Mouse (Mus musculus) ES-E14 (cell line): ENCODE data around the gene Yrdc. TPM values are rescaled to one million over a fixed set of nuclear protein-coding genes. Genes with fewer than 3 reads are reported as not detected.

Experiments
- DNase-seq: peaks from one replicate; pipeline ENCODE4 v3.0.0-alpha.2; 2013; ENCODE audit warnings: low read depth, low spot score
- H3K27ac ChIP-seq: 2 replicates; pipeline ENCODE4 v1.5.1; 2012; ENCODE audit warnings: low read depth, mild to moderate bottlenecking, low read length, moderate library complexity, mixed read lengths; ENCODE audit not compliant: poor library complexity, insufficient read depth, severe bottlenecking
- H3K36me3 ChIP-seq: 2 replicates; pipeline ENCODE4 v1.6.1; 2012; ENCODE audit warnings: mild to moderate bottlenecking, low read length, moderate library complexity, mixed read lengths; ENCODE audit not compliant: control insufficient read depth, poor library complexity, insufficient read depth, severe bottlenecking
- H3K4me1 ChIP-seq, 2 experiments: fragments of 150-350 bp in 1 of 2; sonication (generic) in 1 of 2; 2 replicates each; pipeline ENCODE4 v1.6.1; 2012; ENCODE audit warnings: low read length in 2 of 2, mild to moderate bottlenecking in 1 of 2, mixed read lengths in 1 of 2; ENCODE audit not compliant: control insufficient read depth in 2 of 2, insufficient read depth in 2 of 2, poor library complexity in 1 of 2
- H3K4me3 ChIP-seq, 2 experiments: fragments of 150-350 bp in 1 of 2; sonication (generic) in 1 of 2; 2 replicates each; pipeline ENCODE4 v1.5.1; 2012; ENCODE audit warnings: low read length in 2 of 2, low read depth in 1 of 2, mild to moderate bottlenecking in 1 of 2, mixed read lengths in 1 of 2; ENCODE audit not compliant: insufficient read depth in 1 of 2, poor library complexity in 1 of 2, severe bottlenecking in 1 of 2
- H3K9ac ChIP-seq: 2 replicates; pipeline ENCODE4 v1.6.1; 2012; ENCODE audit warnings: low read depth, mild to moderate bottlenecking, low read length, mixed read lengths; ENCODE audit not compliant: poor library complexity, insufficient read depth, severe bottlenecking
- H3K9me3 ChIP-seq: fragments of 150-350 bp; sonication (generic); 2 replicates; pipeline ENCODE4 v1.6.1; 2012; ENCODE audit warnings: low read depth, mild to moderate bottlenecking, low read length; ENCODE audit not compliant: control insufficient read depth, insufficient read depth
- CHD2 ChIP-seq: IDR thresholded peaks from 2 replicates; pipeline ENCODE4 v1.6.1; 2014; ENCODE audit warnings: mild to moderate bottlenecking, low read depth, low read length, inconsistent platforms
- HCFC1 ChIP-seq: IDR thresholded peaks from 2 replicates; pipeline ENCODE4 v1.6.1; 2012; ENCODE audit warnings: low read length, inconsistent platforms, borderline replicate concordance; ENCODE audit not compliant: insufficient read depth
- MAFK ChIP-seq: IDR thresholded peaks from 2 replicates; pipeline ENCODE4 v1.6.1; 2014; ENCODE audit warnings: mild to moderate bottlenecking, low read depth, low read length, inconsistent platforms; ENCODE audit not compliant: insufficient read depth
- ZC3H11A ChIP-seq: IDR thresholded peaks from 2 replicates; pipeline ENCODE4 v1.6.1; 2012; ENCODE audit warnings: low read depth, mild to moderate bottlenecking, inconsistent platforms, low read length, borderline replicate concordance
- ZNF384 ChIP-seq: IDR thresholded peaks from 2 replicates; pipeline ENCODE4 v1.6.1; 2012; ENCODE audit warnings: low read depth, low read length, inconsistent platforms
- in situ Hi-C, 2 experiments: fragments of 600-800 bp; cut with MboI; formaldehyde crosslinking; loops; one replicate each; pipeline ENCODE4 v1.15.1; 2025; ENCODE audit warnings: low sequenced_read_pairs in 2 of 2, inconsistent platforms in 1 of 2; ENCODE audit not compliant: unreplicated experiment in 2 of 2
- total RNA-seq: library from RNA; depleted of rRNA; stranded (reverse); fragments of 300-350 nt; gene quantifications from 2 replicates; pipeline ENCODE4 v1.2.3, GENCODE M21; 2012

Gene Yrdc
- total RNA-seq, 1 experiment: 82.7 TPM

- Histone ChIP-seq H3K4me3 (no peak overlapping the region), H3K36me3 (no peaks in the 10 kb centered on the region), H3K9ac (no peak overlapping the region), H3K27ac (no peak overlapping the region), H3K4me1 (peaks cover 0 to 3% of the 10 kb centered on the region in 2 experiments; a peak in 1 of 4 replicates), H3K9me3 (no peaks in the 10 kb centered on the region)
- in situ Hi-C loops: no loop called here
- TF ChIP-seq MAFK (no peak), HCFC1 (no peak), CHD2 (no peak), ZNF384 (no peak), ZC3H11A (no peak)
- DNase-seq: no peak
These were observed 38.2 kb downstream of the Yrdc start for GRCm38 (mm10) chr4:124888702-124889101.

- H3K9ac ChIP-seq: no peak overlapping the region
- H3K4me1 ChIP-seq: peaks cover 0 to 7% of the 10 kb centered on the region in 2 experiments; a peak in 1 of 4 replicates
- no peaks in the 10 kb centered on the region for H3K9me3 ChIP-seq
- no peak for TF ChIP-seq ZC3H11A
- no peak for TF ChIP-seq ZNF384
- no peak for TF ChIP-seq MAFK
- no peak for TF ChIP-seq CHD2
- TF ChIP-seq HCFC1: no peak
- no peaks in the 10 kb centered on the region for H3K36me3 ChIP-seq
- no peak for DNase-seq
- in situ Hi-C loops: no loop called here
- H3K4me3 ChIP-seq: no peak overlapping the region
- no peak overlapping the region for H3K27ac ChIP-seq
These were observed 39.5 kb downstream of the Yrdc start for GRCm38 (mm10) chr4:124889935-124890334.

- TF ChIP-seq ZNF384: no peak
- TF ChIP-seq HCFC1: no peak
- no peak for TF ChIP-seq CHD2
- no peak for TF ChIP-seq MAFK
- TF ChIP-seq ZC3H11A: no peak
- Histone ChIP-seq H3K27ac (no peak overlapping the region), H3K9ac (no peak overlapping the region), H3K36me3 (no peaks in the 10 kb centered on the region), H3K4me1 (peaks cover 0 to 7% of the 10 kb centered on the region in 2 experiments; a peak in 1 of 4 replicates), H3K9me3 (no peaks in the 10 kb centered on the region), H3K4me3 (no peak overlapping the region)
- in situ Hi-C loops: no loop called here
- no peak for DNase-seq
These were observed 40.4 kb downstream of the Yrdc start for GRCm38 (mm10) chr4:124890831-124891230.

- Histone ChIP-seq H3K9me3 (no peaks in the 10 kb centered on the region), H3K4me3 (no peak overlapping the region), H3K27ac (no peak overlapping the region), H3K36me3 (no peaks in the 10 kb centered on the region), H3K4me1 (peaks cover 0 to 7% of the 10 kb centered on the region in 2 experiments; a peak in 1 of 4 replicates), H3K9ac (no peak overlapping the region)
- no peak for DNase-seq
- no peak for TF ChIP-seq HCFC1
- in situ Hi-C loops: no loop called here
These were observed 43.3 kb downstream of the Yrdc start for GRCm38 (mm10) chr4:124893769-124894168.

- DNase-seq: no peak
- peak overlapping the region; percentile 25 for H3K9ac ChIP-seq
These were observed 44.3 kb downstream of the Yrdc start for GRCm38 (mm10) chr4:124894508-124895428.

More at GRCm38 (mm10) chr4:124894508-124895428, 44.3 kb downstream of the Yrdc start:
- no peaks in the 10 kb centered on the region for H3K36me3 ChIP-seq
- H3K9me3 ChIP-seq: no peaks in the 10 kb centered on the region
- TF ChIP-seq CHD2 (no peak), ZNF384 (no peak), MAFK (no peak), ZC3H11A (no peak), HCFC1 (no peak)
- H3K4me3 ChIP-seq: peak overlapping the region; percentile 71 to 75
- H3K4me1 ChIP-seq: peaks cover 0 to 13% of the 10 kb centered on the region in 2 experiments; a peak in 3 of 4 replicates
- in situ Hi-C loops: no loop called here
- no peak overlapping the region for H3K27ac ChIP-seq
